Mouse (Mus musculus) embryonic facial prominence, embryonic 11.5 days (tissue): ENCODE measurements at regions not wholly inside any gene's neighbourhood (a gene's known extent, or its start where the extent isn't known, plus 50 kb on each side); places are given as distances from the start of the nearest gene placed in this dataset.

Experiments
- ATAC-seq: fragments of 200-750 bp; cut with Nextera tagmentation; replicated peaks from 2 replicates; pipeline ENCODE4 v1.8.0; 2017; ENCODE audit warnings: low read depth; ENCODE audit not compliant: insufficient number of reproducible peaks, low FRiP score, low TSS enrichment
- DNase-seq: peaks from one replicate; pipeline ENCODE4 v3.0.0-alpha.2; 2015; ENCODE audit warnings: low spot score
- H3K27ac ChIP-seq: fragments of 300-500 bp; sonication (generic); replicated peaks from 2 replicates; pipeline ENCODE4 v1.5.1; 2014; ENCODE audit warnings: mild to moderate bottlenecking, low read depth, low read length, control low read depth
- H3K27me3 ChIP-seq: fragments of 300-500 bp; sonication (generic); 2 replicates; pipeline ENCODE4 v1.6.1; 2014; ENCODE audit warnings: mild to moderate bottlenecking, low read length, moderate library complexity, mixed read lengths; ENCODE audit not compliant: control insufficient read depth, insufficient read depth
- H3K36me3 ChIP-seq: fragments of 300-500 bp; sonication (generic); replicated peaks from 2 replicates; pipeline ENCODE4 v1.6.1; 2014; ENCODE audit warnings: low read depth, mild to moderate bottlenecking, low read length, moderate library complexity, mixed read lengths; ENCODE audit not compliant: control insufficient read depth, insufficient read depth
- H3K4me1 ChIP-seq: fragments of 300-500 bp; sonication (generic); 2 replicates; pipeline ENCODE4 v1.6.1; 2014; ENCODE audit warnings: low read length, mixed read lengths; ENCODE audit not compliant: control insufficient read depth, insufficient read depth
- H3K4me2 ChIP-seq: fragments of 300-500 bp; sonication (generic); 2 replicates; pipeline ENCODE4 v1.6.1; 2014; ENCODE audit warnings: low read depth, mild to moderate bottlenecking, control low read depth, low read length, moderate library complexity
- H3K4me3 ChIP-seq: fragments of 300-500 bp; sonication (generic); 2 replicates; pipeline ENCODE4 v1.5.1; 2014; ENCODE audit warnings: low read depth, low read length, control low read depth
- H3K9ac ChIP-seq: fragments of 300-500 bp; sonication (generic); replicated peaks from 2 replicates; pipeline ENCODE4 v1.6.1; 2014; ENCODE audit warnings: mild to moderate bottlenecking, control low read depth, low read length
- H3K9me3 ChIP-seq: fragments of 300-500 bp; sonication (generic); replicated peaks from 2 replicates; pipeline ENCODE4 v1.6.1; 2016; ENCODE audit warnings: mild to moderate bottlenecking, low read length, inconsistent platforms, mixed read lengths; ENCODE audit not compliant: control insufficient read depth
- WGBS: fragments of 180-500 bp; shearing (Covaris S2); extraction: QIAGEN DNeasy Blood & Tissue Kit; methylation state at CpG from one replicate; pipeline ENCODE4 v1.1.7; 2014; 5-methylcytosine and 5-hydroxymethylcytosine counted together

- no peaks in the 10 kb centered on the region for H3K27me3 ChIP-seq
- no peak overlapping the region for H3K27ac ChIP-seq
- DNase-seq (no peak), ATAC-seq (no peak)
- no peaks in the 10 kb centered on the region for H3K9me3 ChIP-seq
- no peak overlapping the region for H3K4me3 ChIP-seq
- no peaks in the 10 kb centered on the region for H3K4me1 ChIP-seq
- H3K4me2 ChIP-seq = no peak overlapping the region
- 78% methylated on average over 2 of the region's 2 CpGs for WGBS
- no peak overlapping the region for H3K9ac ChIP-seq
- H3K36me3 ChIP-seq = no peaks in the 10 kb centered on the region
Observed at GRCm38 (mm10) chr12:13810155-13810515, 341.7 kb downstream of the Fam84a start.

GRCm38 (mm10) chr12:13809291-13810154 is 342.3 kb downstream of the Fam84a start:
- no peak overlapping the region for H3K9ac ChIP-seq
- H3K4me1 ChIP-seq = no peaks in the 10 kb centered on the region
- DNase-seq = no peak
- WGBS = 86% methylated on average over 6 of the region's 6 CpGs
- no peaks in the 10 kb centered on the region for H3K27me3 ChIP-seq
- no peak overlapping the region for H3K27ac ChIP-seq
- no peak overlapping the region for H3K4me2 ChIP-seq
- H3K9me3 ChIP-seq = no peaks in the 10 kb centered on the region
- no peak for ATAC-seq
- H3K4me3 ChIP-seq = no peak overlapping the region
- no peaks in the 10 kb centered on the region for H3K36me3 ChIP-seq

GRCm38 (mm10) chr12:13779752-13780151 is 372.1 kb downstream of the Fam84a start:
- Histone ChIP-seq H3K4me2 (no peak overlapping the region), H3K4me1 (no peaks in the 10 kb centered on the region), H3K9me3 (no peaks in the 10 kb centered on the region), H3K27me3 (no peaks in the 10 kb centered on the region), H3K4me3 (no peak overlapping the region), H3K36me3 (no peaks in the 10 kb centered on the region), H3K27ac (no peak overlapping the region), H3K9ac (no peak overlapping the region)
- DNase-seq (no peak), ATAC-seq (no peak)
- WGBS = 84% methylated on average over 2 of the region's 2 CpGs

GRCm38 (mm10) chr12:13776687-13777086 is 375.2 kb downstream of the Fam84a start:
- Histone ChIP-seq H3K27me3 (no peaks in the 10 kb centered on the region), H3K9me3 (no peaks in the 10 kb centered on the region), H3K27ac (no peak overlapping the region), H3K4me3 (no peak overlapping the region), H3K4me2 (no peak overlapping the region), H3K9ac (no peak overlapping the region), H3K4me1 (no peaks in the 10 kb centered on the region), H3K36me3 (no peaks in the 10 kb centered on the region)
- DNase-seq (no peak), ATAC-seq (no peak)
- WGBS = 77% methylated on average over 1 of the region's 1 CpGs

GRCm38 (mm10) chr12:13769696-13770095 is 382.2 kb downstream of the Fam84a start:
- 90% methylated on average over 2 of the region's 2 CpGs for WGBS
- Histone ChIP-seq H3K27ac (no peak overlapping the region), H3K9ac (no peak overlapping the region), H3K4me2 (no peak overlapping the region), H3K4me3 (no peak overlapping the region), H3K36me3 (no peaks in the 10 kb centered on the region), H3K27me3 (no peaks in the 10 kb centered on the region), H3K9me3 (no peaks in the 10 kb centered on the region), H3K4me1 (no peaks in the 10 kb centered on the region)
- ATAC-seq (no peak), DNase-seq (no peak)

GRCm38 (mm10) chr12:13769156-13769555 is 382.7 kb downstream of the Fam84a start:
- ATAC-seq (no peak), DNase-seq (no peak)
- WGBS = 93% methylated on average over 4 of the region's 4 CpGs
- Histone ChIP-seq H3K4me1 (no peaks in the 10 kb centered on the region), H3K9me3 (no peaks in the 10 kb centered on the region), H3K27ac (no peak overlapping the region), H3K36me3 (no peaks in the 10 kb centered on the region), H3K4me3 (no peak overlapping the region), H3K4me2 (no peak overlapping the region), H3K9ac (no peak overlapping the region), H3K27me3 (no peaks in the 10 kb centered on the region)

GRCm38 (mm10) chr12:13766486-13766885 is 385.4 kb downstream of the Fam84a start:
- no peak overlapping the region for H3K4me3 ChIP-seq
- H3K9ac ChIP-seq = no peak overlapping the region
- 93% methylated on average over 3 of the region's 3 CpGs for WGBS
- no peaks in the 10 kb centered on the region for H3K27me3 ChIP-seq
- no peak for DNase-seq
- ATAC-seq = no peak
- no peak overlapping the region for H3K4me2 ChIP-seq
- H3K9me3 ChIP-seq = no peaks in the 10 kb centered on the region
- H3K27ac ChIP-seq = no peak overlapping the region
- H3K36me3 ChIP-seq = no peaks in the 10 kb centered on the region
- no peaks in the 10 kb centered on the region for H3K4me1 ChIP-seq

GRCm38 (mm10) chr12:13753878-13754277 is 398.0 kb downstream of the Fam84a start:
- Histone ChIP-seq H3K27ac (no peak overlapping the region), H3K9me3 (no peaks in the 10 kb centered on the region), H3K4me3 (no peak overlapping the region), H3K27me3 (no peaks in the 10 kb centered on the region), H3K9ac (no peak overlapping the region), H3K4me2 (no peak overlapping the region), H3K4me1 (no peaks in the 10 kb centered on the region), H3K36me3 (no peaks in the 10 kb centered on the region)
- DNase-seq (no peak), ATAC-seq (no peak)
- WGBS = 83% methylated on average over 2 of the region's 2 CpGs
